Mouse (Mus musculus) layer of hippocampus, adult 9-11 months (tissue): ENCODE data around the gene Dcaf15.
A peak's percentile ranks its signal among the peaks of the same experiment; 100 is the strongest.

Source experiments
- DNase-seq: peaks from one replicate; pipeline ENCODE4 v3.0.0; 2022

Dcaf15 gene

DNA sequence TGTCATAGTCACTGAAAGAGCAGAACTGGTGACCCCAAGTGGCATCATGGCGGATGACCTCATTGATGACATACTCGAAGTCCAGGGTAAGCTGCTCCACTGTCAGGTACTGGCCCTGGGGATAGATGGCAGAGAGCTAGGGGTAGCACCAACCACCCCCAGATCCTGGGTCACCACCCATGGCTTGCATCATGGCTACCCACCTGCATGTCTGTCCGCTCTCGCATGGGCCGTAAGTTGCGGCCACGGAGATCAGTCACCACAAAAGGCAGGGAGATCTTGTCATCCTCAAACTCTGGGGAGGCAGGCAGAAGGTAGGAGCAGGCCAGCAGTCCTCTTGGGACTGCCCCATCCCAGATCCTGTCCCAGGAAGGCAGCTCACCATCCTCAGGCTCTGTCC lies 6.2 kb downstream of the Dcaf15 start:
- no peak for DNase-seq

DNA sequence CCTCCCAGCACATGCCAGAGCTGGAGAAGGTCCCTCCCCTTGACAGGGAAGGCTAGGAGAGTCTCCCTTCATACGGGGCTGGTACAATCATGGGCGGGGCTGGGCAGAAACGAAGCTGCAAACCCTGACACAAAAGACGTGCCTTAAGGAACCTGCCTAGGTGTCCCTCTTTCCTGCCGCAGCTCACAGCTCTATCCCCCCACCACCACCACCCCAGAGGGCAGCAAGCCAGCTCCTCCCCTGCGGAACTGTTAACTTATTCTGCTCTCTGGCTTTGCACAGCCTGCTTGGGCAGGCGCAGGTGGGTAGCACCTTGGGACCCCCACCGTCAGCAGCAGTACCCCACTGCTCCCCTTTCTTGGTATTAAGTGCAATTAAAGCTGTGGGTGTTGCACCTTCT lies 8.5 kb downstream of the Dcaf15 start:
- DNase-seq = no peak

DNA sequence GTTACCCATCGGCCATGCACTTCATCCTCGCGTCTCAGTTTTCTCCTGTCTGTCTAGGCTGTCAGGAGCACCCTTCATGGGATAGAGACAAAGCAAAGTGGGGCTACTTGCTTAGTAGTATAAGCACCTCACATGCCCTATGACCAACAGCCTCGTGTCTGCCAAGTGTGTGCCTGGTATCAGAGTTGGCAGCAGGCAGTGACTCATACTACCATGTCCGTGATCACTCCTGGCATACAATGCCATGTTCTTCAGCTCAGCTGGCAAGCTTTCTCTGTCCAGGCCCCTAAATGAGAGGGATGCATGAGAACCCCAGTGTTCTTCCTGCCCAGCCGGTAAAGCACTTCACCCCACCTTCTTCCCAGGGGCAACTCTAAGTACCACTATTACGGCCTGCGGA lies 14.0 kb downstream of the Dcaf15 start:
- DNase-seq = no peak

DNA sequence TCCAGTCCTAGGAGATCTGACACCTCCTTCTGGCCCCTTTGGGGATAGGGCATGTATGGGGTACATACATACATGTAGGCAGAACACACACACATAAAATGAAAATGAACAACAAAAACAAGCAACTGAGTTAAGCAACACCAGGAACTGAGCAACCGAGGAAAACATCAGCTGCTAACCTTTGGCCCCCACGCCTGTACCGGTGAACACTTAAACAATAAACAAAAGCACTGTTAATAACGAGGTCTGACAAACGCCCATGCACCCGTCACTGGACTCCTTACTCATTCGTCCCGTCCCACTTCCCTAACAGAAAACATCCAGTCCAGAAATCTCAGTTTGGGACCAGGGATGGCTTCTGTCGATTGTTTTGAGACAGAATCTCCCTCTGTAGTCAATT lies 15.3 kb downstream of the Dcaf15 start:
- no peak for DNase-seq

DNA sequence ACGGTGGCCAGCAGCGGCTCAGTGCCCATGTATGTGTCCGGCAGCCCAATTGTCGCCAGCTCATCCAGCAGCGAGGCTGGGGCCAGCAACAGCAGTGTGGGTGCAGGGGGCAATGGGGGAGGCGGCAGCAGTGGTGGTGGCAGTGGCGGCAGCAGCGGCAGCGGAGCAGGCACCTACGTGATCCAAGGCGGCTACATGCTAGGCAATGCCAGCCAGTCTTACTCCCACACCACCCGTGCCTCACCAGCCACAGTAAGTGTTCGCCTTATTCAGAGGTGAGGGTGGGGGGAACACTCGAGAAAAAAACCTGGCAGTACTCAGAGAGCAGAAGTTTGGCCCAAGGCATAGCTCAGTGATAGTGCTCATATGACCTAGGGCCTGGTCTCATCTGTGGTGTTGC lies 16.7 kb downstream of the Dcaf15 start:
- no peak for DNase-seq

DNA sequence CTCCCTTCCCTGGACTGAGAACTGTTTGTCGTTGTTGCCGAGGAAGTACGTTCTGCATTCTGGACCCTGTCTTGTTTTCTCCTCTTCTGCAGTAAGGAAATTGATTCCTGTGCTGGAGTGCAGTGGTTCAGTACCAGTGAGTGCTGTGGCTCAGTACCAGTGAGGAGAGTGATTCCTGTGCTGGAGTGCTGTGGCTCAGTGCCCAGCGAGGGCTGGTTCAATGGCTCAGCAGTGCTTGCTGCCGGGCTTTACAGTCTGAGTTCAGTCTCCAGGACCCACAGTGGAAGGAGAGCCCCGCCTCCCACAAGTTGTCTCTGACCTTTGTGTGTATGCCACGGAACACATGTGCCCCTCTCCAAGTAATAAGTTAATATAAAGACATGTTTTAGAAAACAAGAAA lies 17.4 kb downstream of the Dcaf15 start:
- DNase-seq = no peak

DNA sequence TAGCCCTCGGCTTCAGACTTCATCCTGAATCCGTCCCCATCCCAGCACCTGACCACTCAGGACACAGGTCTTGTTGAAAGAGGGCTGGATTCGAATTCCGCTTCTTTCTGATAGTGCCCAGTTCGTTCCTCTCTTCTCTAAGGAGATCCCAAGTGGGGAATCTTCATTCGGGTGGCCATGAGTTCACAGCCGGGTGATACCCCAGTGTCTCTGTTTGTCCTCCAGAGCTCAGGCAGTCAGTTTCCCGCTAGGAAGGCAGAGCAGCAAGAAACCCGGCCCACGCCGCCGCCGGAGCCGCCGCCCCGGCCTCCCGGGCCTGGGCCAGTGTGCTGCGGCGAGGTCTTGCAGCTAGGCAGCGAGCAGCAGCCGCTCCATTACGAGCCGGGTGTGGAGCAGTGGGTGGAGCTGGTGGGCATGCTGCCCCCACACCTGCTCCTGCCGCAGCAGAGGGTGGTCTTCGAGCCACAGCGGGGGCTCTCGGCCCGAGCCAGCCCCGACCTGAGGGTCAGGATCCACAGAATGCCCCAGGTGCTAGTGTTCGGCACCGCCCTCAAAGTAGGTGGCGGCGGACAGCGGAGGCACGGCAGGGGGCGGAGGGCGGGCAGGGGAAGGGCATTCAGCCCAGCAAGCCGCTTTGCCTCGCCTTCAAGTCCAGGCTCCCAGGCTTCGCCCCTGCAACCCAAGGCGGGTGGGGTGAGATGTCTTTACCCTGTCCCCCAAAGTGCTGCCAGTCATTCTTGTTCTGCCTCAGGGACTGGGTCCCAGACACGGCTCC lies 20.0 kb downstream of the Dcaf15 start:
- DNase-seq = no peak

DNA sequence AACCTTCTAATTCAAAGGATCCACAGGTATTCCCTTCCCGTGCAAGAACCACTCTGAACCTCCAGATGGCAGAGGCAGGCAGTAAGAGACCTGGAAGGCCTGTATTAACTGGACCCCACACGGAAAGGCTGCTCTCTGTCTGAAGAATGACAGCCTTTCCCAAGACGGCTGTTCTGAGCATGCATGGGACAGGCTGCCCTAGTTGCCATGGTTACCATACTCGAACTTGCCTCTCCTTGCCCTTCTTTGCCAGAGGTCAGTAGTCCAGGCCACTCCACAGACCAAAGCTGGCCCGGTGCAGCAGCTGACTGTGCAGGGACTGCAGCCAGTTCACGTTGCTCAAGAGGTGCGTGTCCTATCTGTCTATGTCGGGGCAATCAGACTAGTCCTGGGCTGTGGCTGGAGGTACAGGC lies 20.7 kb downstream of the Dcaf15 start:
- DNase-seq = no peak

DNA sequence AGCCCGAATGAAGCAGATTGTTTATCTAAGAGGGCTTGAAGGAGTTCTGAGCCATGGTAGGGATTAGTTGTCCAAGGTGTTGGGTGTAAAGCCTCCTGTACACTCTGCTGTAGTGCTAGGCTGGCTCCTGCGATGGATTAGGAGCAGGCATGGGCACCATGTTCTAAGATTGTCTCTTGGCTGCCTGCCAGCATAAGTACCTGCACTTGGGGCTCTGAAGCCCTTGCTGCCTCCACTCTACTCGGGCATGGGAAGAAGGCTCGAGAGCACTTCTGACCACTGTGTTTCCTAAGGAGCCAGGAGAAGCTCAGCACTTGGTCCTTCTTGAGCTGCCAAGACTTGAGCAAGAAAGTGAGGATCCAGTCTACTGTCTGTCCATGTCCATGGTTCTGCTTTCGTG lies 25.4 kb downstream of the Dcaf15 start:
- DNase-seq = no peak

DNA sequence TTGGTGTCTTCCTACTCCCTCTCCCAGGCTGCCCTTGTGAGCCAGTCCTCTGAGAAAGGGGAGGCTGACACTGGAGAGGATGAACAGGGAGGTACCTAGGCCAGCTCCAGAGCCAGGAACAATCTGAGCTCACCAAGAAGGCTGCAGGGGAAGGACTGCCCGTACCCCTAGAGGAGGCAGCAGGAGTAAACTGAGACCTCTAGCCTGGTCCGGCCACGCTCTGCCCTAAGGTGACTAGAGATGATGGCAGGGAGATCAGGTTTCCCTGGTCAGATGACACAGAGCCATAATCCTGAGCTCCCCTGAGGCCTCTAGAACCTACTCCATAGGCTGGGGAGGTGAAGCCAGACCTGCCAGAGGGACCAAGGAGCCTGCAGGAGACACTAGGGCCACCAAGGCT lies 27.7 kb downstream of the Dcaf15 start:
- DNase-seq = no peak

DNA sequence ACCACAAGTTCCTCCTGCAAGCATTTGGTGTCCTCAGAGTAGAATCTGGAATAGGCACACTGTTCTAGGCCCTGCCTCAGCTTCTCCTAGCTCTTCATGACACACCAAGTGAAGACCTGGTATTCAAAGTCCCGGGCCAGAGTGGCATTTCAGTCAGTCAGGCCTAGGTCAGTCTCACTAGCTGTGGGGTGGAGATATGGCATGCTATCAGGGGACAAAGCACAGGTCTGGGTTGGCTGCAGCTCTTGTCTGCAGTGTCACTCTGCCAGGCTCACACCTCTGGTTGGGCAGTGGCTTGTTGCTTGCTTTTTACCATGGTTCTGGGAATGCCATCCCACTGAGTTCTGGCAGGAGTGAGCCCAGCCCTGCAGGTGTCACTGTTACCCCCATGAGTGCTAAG lies 28.2 kb downstream of the Dcaf15 start:
- DNase-seq = no peak

DNA sequence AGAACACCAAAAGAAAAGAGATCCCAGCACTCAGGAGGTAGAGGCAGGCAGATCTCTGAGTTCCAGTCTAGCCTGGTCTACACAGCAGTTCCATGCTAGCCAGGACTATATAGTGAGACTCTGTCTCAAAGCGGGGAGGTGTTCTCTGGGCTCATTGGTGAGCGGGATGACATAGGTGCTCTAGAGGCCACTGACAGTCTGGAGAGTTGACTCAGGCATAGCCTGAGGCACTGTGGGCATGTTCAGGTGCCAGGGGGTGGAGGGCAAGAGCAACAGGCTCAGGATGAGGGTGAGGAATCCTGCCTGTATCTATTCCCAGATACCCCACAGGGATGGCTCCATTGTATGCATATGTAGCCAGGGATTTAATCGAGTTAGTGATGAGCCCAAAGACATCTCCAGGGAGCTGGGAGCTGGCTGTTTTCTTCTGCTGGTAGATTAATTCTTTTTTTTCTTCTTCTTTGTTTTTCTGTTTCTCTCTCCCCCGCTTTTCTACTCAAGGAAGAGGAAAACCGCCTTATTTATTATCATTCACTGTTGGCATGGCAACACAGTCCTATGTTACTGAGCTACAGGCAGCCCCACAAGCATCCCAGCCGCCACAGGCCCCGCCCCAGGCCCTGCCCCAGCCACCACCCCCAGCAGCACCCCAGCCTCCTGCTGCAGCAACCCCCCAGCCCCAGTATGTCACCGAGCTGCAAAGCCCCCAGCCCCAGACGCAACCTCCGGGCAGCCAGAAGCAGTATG lies 31.2 kb downstream of the Dcaf15 start:
- DNase-seq = no peak

DNA sequence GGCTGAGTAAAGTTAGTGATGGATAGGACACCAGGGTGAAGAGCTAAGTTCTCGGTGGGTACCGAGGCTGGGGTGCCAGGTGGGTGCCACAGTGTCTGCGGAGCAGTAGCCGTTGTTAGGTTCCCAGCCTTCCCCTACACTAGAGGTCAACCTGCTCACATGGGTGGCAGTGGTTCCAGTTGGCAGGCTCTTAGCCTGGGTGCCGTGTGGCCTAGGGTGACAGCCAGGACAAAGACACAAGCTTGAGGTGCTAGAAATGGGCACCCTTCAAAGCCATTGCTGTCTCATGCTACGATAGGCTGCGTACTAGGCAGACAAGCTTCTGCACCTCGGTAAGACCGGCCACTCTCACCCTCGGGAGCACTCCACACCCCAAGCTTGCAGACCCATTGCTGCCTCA lies 32.2 kb downstream of the Dcaf15 start:
- no peak for DNase-seq

DNA sequence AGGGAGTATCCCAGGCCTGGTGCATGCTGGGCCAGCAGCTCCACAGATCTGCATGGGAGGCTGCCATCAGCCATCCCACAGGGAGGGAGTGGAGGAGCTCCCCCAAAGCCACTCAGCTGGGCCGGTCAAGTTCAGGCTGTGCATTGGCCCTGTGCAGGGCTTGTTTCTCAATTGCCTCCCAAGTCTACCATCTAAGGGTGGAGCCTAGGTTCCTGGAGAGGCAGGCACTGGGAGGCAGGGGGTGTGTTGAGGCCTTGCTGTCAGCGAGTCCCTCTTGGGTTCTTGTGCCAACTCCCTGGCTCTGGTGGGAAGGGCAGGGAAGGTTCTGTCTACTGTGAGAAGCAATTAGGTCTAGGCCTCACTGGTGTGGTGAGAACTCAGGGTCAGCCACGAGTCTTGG lies 32.6 kb downstream of the Dcaf15 start:
- DNase-seq = no peak

DNA sequence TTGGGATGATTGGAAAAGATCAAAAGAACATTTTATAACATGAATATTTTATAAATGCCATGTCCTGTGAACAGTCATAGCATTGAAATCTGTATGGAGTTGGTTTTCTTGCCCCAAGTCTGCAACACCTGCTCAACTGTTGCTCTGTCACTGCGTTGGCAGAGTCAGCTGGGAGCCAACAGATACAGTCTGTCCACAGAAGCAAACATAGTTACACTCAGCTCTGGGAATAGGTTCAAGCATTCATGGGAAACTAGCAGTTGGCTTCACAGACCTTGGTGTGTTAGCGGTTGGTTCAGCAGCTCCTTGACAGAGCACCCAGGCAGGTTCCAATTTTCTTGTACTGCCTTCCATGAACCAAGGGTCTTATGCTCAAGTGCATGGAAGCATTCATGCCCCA lies 33.9 kb downstream of the Dcaf15 start:
- peak; percentile 89 for DNase-seq

DNA sequence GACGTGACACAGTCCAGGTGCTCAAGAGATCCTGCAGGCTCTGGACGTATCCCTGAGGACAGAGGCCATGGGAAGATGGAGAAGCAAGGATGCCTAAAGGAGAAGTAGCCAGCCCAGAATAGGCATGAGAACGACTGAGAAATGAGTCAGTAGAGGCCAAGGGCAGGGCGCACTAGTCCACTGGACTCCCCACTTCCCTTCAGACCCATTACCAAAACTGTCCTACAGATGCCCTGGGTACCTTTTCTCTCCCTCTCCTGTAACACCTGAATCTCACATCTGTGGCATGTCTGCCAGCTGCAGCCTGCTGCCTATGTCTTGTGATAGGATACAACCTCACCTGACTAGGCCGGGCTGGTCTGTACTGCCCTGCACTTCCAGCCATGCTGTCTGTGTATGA lies 34.3 kb downstream of the Dcaf15 start:
- DNase-seq = no peak

DNA sequence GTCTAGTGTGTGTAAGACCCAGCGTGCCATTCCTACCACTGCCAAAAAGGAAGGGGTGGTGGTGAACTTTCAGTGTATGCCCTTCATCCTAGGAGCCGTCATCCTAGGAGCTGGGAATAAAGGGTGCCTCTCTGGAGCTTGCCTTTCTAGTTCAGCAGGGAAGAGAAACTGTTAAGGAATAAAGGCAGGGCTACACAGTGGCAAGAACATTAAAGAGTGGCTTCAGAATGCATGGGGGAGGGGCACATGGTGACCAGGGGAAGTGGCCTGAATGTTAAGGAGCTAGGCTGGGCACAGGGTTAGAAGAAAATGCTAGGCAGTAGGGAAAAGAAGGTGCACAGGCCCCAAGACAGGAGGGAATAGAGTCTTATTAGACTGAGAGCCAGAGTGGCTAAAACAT lies 34.8 kb downstream of the Dcaf15 start:
- DNase-seq = no peak

DNA sequence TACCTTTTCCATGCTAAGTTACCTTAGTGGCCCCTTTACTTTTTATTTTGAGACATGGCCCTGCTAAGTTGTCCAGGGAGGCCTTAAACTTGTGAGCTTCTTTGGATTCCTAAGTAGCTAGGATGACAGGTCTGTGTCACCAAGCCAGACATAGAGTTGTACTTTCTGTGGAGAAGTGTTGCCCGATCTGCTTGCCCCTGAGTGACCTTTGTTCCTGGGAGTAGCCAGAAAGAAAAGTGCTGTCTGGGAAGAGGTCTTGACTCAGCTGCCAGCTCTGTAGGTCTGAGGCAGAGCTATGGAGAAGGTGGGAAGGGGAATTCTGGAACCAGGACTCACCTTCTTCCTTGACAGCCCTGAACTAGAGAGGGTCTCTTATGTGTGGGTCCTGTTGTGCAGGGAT lies 35.4 kb downstream of the Dcaf15 start:
- no peak for DNase-seq

DNA sequence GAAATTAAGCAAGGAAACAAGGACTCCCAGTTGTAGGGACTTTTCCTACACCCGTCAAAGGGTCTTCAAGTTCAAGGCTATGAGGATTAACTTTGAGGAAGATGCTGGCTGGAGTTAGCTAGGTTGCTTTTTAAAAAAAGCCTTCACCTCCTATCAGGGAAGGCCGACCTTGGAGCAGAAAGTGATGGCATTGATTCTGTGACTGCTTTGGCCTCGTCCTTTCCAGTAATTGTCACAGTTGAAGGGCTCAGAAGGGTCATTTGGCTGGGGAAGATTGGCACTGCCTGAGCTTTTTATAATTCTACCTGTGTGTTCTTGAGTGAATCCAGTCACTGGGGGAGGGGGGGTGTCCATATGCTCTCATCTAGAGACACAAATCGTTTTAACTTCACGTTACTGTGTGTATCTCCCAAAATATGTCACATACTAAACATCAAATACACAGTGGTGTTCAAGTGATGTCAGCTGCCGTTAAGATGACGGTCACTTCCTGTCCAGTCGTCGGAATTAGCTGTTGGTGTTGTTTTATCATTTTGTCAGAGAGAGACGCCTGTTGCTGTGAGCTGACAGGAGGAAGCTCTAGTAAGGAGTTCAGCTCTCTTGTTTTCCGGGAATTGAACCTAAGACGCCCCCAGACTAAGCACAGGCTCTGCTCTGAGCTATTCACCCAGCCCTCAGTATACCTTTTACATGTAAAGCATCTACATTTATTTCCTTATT lies 36.1 kb downstream of the Dcaf15 start:
- no peak for DNase-seq

DNA sequence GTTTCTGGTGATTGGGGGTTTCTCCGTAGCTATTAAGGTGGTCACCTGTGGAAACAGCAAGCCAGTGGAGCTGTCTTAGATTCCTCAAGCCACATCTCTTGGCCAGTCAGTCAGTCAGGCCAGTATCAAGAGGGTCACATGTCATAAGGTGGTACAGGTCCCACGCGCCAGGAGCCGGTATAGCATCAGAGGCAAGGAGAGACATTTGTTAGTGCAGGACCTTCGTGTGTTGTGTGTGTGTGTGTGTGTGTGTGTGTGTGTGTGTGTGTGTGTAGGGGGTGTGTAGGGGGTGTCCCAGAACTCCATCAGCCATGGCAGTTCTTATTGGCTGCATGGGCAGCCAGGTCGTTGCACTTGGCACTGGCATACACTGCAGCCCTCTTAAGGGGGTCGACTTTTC lies 36.7 kb downstream of the Dcaf15 start:
- DNase-seq = no peak

DNA sequence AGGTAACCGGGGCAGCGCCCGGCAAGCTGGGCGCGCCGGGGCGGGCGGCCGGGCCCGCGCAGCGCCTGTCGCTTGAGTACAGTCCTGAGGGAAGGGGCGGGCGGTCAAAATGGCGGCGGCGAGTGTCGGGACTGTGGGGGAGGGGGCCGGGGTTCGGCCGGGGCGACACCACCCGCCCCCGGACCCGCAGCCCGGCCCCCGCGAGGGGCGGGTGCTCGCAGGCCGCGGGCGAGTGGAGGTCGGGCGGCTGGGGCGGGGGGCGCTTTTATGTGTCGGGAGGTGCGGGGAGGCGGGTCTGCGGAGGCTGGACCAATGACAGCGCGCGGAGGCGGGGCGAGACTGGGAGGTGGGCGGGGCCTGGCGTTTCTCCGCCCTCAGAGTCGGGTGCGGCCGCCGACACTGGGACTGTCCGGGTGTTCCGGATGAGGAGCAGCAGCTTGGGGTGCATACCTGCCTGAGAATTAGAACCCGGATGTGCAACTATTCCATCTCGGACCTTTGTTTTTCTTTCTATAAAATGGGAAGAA lies 37.5 kb downstream of the Dcaf15 start:
- DNase-seq = peak; percentile 94

DNA sequence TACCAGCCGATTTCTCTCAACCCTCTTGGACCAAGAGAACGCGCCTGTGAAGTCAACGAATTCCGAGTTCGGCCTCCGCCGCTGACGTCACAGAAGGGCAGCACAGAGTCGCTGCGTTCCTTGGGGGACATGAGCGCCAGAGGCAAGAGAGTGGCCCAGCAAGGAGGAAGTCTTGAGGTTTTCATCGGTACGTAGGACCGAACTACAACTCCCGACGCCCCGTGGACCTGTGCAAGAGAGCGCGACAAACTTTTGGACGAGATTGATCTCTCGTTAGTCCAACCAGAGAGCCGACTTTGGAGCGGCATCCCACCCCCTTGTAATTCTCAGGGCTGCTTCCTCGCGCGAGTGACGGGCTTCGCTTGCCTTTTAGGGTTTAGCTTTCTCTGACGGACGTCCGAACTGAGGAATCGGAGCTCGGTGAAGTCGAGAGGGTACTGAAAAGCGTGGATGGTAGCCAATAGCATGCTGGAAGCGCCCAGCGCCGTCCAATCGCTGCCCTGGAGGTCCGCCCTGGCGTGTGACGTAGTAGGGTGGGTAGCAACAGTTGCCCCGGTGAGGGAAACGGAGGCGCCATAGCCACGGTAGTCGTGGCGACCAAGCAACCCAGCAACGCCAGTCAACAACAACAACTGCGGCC lies 38.2 kb downstream of the Dcaf15 start, which contains the start of gene Rfx1:
Rfx1 (plus strand) TSS at position 544 of the 640 bp plus-strand sequence.
- DNase-seq = peak; percentile 100

DNA sequence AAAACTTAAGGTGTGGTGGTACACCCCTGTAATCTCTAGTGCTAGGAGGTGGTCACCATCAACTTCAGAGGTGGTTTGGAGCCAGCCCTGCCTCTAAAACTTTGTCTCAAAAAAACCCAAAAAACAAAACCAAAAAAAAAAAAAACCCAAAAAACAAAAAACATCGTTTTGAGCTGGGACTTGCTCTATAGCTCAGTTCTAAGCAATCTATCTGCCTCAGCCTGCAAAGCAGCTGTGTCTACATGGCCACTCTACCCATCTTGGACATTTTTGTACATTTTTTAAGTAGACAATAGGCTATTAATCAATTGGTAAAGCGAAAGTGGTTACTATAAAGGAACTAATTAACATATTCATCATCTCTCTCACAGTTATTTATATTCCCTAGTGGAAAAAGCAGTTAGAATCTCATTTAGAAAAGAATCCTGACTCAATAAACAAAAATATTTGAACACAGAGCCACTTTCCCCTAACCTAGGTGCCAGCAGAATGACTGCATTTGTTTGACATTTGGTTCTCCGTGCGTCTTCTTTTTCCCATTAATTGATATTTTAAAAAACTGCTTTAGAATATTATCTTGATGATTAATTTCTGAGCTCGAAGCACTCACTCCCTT lies 39.0 kb downstream of the Dcaf15 start:
- DNase-seq = no peak
